Mouse (Mus musculus) ovary, postnatal 10 days (tissue): ENCODE measurements around the gene Mest.

Source experiments
- DNase-seq: peaks from one replicate; pipeline ENCODE4 v3.0.0; 2022; ENCODE audit warnings: low spot score

Mest gene

DNA sequence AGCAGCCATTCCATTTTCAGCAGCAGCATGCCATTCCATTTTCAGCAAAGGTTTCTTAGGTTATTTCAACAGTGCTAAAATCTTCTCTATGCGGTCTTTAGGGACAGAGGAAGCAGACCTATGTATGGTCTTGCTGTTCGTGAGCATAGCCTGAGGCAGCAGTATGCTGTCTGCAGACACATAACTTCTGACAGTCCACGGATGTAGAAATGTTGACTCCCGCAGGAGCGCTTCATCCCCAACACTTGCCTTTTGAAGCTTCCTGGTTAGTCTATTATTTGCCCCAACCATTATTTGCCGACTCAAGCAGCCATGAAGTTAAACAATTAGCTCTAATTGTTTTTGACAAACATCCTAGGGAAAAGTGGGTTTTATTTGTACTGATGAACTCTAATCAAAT, 14.2 kb upstream of the Mest start:
- no peak for DNase-seq

DNA sequence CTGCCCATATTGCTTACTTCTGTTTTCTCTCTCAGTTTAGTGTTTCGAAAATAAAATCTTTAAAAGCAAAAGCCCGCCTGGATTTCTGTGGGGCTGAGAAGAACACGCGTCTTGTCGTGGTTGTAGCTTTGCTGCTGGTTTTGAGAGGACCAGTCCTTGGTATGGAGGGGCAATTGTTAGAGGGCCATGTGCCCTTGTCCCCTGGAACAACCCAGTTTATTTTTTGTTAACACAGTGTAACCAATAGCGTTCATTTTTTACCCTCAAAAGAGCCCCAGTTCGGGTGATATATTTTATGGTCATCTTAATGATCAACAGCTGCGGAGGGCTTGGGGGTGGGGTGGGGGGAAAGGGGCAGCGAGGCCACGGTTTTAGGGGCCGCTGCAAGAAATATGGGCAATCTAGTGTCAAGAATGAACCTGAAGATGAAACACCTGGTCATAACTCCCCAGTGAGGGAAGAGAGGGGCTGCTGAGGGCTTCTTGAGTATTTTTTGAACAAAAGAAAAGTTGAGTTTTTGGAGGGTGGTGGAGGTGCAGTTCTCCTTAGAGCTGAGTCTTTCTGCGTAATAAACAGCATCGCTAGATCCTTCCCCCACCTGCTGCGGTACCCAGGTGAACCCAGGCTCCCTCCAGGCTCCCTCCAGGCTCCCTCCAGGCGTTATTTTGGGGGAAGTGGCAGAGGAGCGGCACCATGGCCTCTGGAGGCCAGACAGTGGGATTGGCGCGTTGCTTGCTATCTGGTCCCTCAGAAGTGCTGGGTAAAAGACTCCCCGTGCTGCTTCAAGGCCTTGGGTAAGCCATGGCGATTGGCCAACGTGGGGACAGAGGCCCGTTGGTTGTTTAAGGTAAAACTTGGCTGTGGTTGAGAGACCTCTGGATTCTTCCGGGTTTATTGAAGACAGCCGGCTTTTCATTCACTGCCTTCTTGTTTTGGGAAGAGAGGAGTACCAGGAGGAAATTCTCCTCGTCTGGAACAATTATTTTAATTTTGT, 12.7 kb upstream of the Mest start:
- DNase-seq: no peak

DNA sequence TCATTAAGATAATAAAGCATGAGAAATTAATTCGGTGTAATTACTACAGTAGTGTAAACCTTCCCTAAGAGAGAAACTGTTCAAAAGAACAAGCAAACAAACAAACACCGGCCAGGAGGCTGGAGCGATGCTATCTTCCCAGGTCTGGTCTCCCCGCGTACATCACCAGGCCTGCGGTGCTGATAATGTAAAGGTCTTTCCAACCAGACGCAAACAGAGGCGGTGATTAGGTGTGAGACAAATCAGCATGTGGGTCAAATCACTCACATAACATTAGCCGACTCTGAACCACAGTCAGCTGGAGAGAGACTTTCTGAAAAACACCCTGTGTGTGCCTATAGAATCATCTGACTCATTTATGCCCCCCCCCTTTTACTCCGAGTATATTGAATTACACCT, 12.0 kb upstream of the Mest start:
- DNase-seq: no peak

- no peak for DNase-seq
Observed at GRCm38 (mm10) chr6:30712484-30712883, 10.9 kb upstream of the Mest start.

DNA sequence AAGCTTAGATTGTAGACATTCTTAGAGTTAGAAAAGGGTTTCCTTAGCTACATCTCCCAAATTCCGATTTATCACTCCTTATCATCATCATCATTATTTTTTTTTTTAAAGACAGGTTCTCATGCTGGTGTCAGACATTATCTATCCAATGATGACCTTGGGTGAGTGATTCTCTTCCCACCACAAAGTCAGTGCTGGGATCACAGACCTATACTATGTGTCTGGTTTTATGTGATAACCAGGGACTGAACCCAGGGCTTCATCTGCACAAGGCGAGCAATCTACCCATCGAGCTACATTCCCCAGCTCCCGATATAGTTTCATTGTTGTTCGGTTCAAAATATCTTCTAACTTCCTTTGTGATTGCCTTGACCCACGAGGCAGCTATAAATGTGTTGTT, 9.9 kb upstream of the Mest start:
- DNase-seq: no peak

- DNase-seq: no peak
Observed at GRCm38 (mm10) chr6:30713896-30714295, 9.5 kb upstream of the Mest start.

DNA sequence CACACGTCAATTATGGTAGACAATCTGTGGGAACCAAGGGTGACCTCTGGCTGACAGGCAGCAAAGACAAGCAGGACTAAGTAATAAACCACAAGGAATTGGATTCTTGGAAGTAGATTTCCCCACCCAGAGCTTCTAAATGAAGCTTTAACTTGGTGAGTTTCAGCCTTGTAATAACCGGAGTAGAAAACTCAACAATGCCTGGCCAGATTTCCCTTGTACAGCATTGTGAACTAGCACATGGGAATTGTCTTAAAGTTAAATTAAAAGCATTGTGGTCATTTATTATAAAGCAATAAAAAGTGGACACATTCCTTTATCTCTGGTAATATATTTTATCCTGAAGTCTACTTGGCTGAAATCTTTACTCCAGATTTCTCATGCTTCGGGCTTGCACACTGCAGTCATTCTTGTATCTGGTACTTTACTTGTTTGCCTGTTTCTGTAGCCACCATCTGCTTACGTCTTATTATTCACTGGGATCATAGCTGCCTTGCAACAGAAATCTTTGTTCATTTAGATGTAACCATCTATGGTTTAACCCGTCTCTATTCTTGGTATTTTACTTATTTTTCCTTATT, 8.4 kb upstream of the Mest start:
- no peak for DNase-seq

- DNase-seq: no peak
Observed at GRCm38 (mm10) chr6:30716796-30717195, 6.6 kb upstream of the Mest start.

DNA sequence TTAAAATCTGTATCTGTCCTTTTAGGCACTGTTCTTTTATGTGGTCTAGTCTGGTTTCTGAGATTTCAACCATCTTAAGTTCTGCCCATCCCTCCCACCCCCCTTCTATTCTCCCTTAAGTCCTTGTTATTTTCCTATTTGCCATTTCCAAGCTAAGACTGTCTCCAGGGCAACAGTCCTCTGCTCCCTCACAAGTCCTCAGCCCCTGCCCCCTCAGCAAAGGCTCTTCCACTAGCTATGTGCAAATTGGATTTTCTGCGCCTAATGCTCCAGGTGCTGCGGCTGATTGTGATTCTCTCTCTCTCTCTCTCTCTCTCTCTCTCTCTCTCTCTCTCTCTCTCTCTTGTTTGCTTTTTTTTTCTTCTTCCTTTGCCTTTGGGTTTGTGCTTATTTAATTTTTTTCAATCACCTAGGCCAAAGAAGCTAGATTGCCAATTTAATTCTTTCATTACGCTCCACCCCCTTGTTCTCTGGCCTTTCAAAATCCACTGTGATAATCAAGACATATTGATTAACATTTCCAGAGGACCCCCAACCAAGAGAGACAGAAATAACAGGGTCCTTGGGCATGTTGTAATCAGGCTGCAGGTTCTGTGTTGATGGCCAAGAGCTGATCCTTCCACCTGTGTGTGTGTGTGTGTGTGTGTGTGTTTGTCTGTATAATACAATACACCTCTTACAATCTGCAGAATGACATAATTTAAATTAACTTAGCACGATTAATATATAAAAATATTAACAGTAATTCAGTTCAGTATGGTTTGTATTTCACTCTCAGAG, 772 bp upstream of the Mest start:
- DNase-seq: no peak

GRCm38 (mm10) chr6:30730301-30730971, 7.1 kb downstream of the Mest start:
- DNase-seq: no peak

DNA sequence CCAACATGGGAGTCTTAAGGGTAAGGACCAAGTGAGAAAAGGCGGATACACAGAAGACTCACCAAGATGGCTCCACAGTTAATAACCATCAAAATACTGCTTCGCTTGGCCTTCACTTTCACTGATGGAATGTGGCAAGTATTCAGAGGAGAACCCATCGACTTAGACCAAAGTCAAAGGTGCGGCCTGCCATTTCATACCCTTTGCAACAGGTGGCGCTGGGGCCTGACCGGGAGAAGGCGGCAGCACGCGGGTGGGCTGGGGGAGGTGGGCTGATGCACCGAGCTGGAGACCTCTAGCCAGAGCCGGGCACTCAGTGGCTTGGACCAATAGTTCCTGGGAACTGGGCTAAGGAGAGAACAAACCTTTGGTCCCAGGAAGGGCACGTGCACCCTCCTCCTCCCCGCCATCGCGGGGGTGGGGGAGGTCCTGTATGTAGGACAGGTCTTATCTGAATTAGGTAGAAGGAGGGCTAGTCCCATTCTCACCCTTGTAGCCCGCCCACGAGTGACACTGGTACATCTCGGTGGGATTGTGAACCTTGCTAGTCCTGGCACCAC, 9.3 kb downstream of the Mest start:
- no peak for DNase-seq

DNA sequence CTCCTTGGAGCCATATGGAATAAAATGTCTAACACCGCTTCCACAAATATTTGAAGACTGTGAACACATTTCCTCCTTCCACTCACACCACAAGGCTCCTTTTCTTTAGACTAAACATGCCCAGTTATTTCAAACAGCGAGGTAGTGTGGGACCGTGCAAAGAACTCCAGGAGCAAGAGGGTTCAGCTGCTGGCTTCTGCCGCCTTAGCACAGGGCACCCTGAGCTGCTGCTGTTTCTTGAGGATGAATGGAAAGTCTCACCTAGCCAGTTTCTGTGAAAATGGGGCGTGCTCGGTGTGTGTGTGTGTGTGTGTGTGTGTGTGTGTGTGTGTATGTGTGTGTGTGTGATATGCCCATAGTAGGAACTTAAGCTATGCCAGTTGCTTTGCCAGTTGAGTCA, 11.1 kb downstream of the Mest start:
- no peak for DNase-seq

DNA sequence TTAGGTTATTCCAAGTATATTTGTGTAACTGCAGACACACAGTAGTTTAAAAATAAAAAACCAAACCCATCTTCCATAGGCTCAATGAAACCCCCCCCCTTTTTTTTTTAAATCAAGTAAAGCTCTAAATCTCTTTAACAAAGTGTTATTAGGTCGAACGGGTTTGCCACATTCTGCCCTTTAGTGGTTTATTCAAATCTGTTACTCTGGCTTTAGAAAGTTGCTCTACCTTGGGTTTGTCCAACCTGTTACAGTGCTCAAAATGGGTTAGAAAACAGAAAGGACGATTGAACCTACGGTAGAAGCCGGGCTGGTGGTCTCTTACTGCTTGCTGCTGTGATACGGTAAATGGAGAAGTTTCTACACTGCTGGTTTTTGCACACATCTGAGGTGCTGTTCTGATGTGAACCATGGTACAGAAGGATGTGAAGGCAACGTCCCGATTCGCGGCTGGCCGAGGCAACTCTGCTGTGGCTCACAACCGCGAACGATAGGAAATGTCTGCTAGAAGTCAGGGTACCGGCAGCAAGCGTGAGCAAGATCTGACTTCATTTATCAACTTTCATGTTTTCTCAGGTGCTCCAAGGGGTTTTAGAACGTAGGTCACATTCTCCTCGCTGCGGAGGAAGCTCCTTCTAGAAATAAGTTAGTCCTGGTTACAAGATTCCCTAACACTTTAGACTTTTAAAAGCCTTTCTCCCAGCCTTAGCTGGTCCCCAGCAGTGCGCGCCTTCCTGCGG, 11.8 kb downstream of the Mest start:
- no peak for DNase-seq

DNA sequence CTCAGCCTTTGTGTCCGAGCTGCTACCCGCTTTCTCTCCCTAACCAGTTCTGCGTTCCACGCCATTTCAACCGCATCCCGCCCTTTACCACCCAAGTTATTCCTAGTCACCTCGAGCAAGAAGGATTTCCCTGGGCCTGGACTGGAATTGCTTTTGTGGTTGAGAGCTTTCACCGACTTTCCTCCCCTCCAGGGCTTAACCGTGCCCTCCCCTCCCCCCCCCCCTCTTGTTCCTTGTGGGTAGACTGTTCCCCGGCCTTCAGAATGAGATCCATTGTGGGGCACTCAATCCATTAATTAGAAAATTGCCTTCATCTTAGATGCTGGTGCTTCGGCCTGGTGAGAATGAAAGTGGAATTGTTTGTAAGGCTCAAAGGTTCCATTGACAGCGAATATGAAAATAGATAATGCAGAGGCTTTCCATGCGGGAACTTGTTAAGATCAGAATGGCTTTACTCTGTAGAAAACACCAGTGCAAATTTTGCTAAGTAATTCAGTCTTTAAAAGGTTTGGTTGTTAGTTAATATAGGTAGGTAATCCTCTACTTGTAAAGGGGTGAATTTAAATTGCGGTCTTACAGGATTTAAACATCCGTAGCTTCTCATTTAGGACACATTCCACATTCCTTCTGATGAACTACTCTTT, 12.5 kb downstream of the Mest start:
- no peak for DNase-seq

- DNase-seq: no peak
Observed at GRCm38 (mm10) chr6:30736372-30736762, 13.0 kb downstream of the Mest start.

GRCm38 (mm10) chr6:30736864-30737547, 13.7 kb downstream of the Mest start:
- DNase-seq: no peak

- peak; percentile 45 for DNase-seq
Observed at GRCm38 (mm10) chr6:30737548-30738463, 14.5 kb downstream of the Mest start.

GRCm38 (mm10) chr6:30738464-30739006, 15.2 kb downstream of the Mest start:
- no peak for DNase-seq
